Mouse (Mus musculus) limb, embryonic 11.5 days (tissue): ENCODE data around the gene Prune2. TPM values are rescaled to one million over a fixed set of nuclear protein-coding genes. Genes with fewer than 3 reads are reported as not detected.
A peak's percentile ranks its signal among the peaks of the same experiment; 100 is the strongest.

ENCODE experiments used
- ATAC-seq: fragments of 200-750 bp; cut with Nextera tagmentation; 2 replicates; pipeline ENCODE4 v1.8.0; 2017; ENCODE audit warnings: low read depth; ENCODE audit not compliant: insufficient number of reproducible peaks, low FRiP score, low TSS enrichment
- DNase-seq: peaks from one replicate; pipeline ENCODE4 v3.0.0-alpha.2; 2015; ENCODE audit warnings: low spot score
- H3K27ac ChIP-seq: fragments of 300-500 bp; sonication (generic); replicated peaks from 2 replicates; pipeline ENCODE4 v1.5.1; 2014; ENCODE audit warnings: low read depth, mild to moderate bottlenecking, low read length
- H3K27me3 ChIP-seq: fragments of 300-500 bp; sonication (generic); 2 replicates; pipeline ENCODE4 v1.6.1; 2014; ENCODE audit warnings: mild to moderate bottlenecking, low read length, mixed read lengths; ENCODE audit not compliant: control insufficient read depth, insufficient read depth
- H3K36me3 ChIP-seq: fragments of 300-500 bp; sonication (generic); 2 replicates; pipeline ENCODE4 v1.6.1; 2014; ENCODE audit warnings: mild to moderate bottlenecking, low read length, moderate library complexity, mixed read lengths; ENCODE audit not compliant: control insufficient read depth, insufficient read depth
- H3K4me1 ChIP-seq: fragments of 300-500 bp; sonication (generic); 2 replicates; pipeline ENCODE4 v1.6.1; 2014; ENCODE audit warnings: low read length, mixed read lengths; ENCODE audit not compliant: control insufficient read depth, insufficient read depth
- H3K4me2 ChIP-seq: fragments of 300-500 bp; sonication (generic); 2 replicates; pipeline ENCODE4 v1.6.1; 2014; ENCODE audit warnings: low read depth, mild to moderate bottlenecking, moderate library complexity; ENCODE audit not compliant: severe bottlenecking
- H3K4me3 ChIP-seq: fragments of 300-500 bp; sonication (generic); 2 replicates; pipeline ENCODE4 v1.5.1; 2014; ENCODE audit warnings: low read depth, low read length
- H3K9ac ChIP-seq: fragments of 300-500 bp; sonication (generic); 2 replicates; pipeline ENCODE4 v1.6.1; 2014; ENCODE audit warnings: mild to moderate bottlenecking, low read length
- H3K9me3 ChIP-seq: fragments of 300-500 bp; sonication (generic); 2 replicates; pipeline ENCODE4 v1.6.1; 2016; ENCODE audit warnings: low read length; ENCODE audit not compliant: control insufficient read depth
- WGBS: fragments of 180-500 bp; shearing (Covaris S2); extraction: QIAGEN DNeasy Blood & Tissue Kit; methylation state at CpG from one replicate; pipeline ENCODE4 v1.1.7; 2014; 5-methylcytosine and 5-hydroxymethylcytosine counted together
- polyA plus RNA-seq: library from polyadenylated mRNA; unstranded; fragments of >200 nt; fragmentation: Nextera tagmentation; extraction: Ambion mirVana; gene quantifications from 2 replicates; pipeline ENCODE4 v1.2.1, GENCODE M21; 2014

The Prune2 gene
- polyA plus RNA-seq, 1 experiment from 2014 or later = 0.55 TPM

DNA sequence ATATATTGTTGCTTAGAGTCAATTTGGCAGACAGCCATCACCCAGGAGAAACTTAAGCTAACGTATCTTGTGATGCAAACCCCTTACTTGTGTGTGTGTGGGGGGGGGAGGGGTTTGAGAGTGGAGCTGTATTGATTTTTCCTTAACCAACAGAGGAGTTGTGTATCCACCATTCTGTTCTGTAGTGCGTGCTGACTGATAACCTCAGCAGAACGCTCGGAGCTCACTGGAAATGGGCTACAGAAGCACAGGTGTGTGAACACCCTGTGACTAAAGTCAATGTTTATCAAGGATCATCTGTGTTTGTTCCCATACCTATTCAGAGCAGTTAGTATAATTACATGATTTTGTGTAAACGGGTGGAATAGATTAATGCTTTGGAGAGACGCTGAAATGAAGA, 141.3 kb downstream of the Prune2 start:
- no peak for DNase-seq
- Histone ChIP-seq H3K27ac (no peak overlapping the region), H3K4me1 (no peaks in the 10 kb centered on the region), H3K36me3 (no peaks in the 10 kb centered on the region), H3K9me3 (no peaks in the 10 kb centered on the region), H3K27me3 (no peaks in the 10 kb centered on the region), H3K9ac (no peak overlapping the region), H3K4me3 (no peak overlapping the region), H3K4me2 (no peak overlapping the region)
- WGBS = 91% methylated on average over 6 of the region's 6 CpGs
- ATAC-seq = no peak

DNA sequence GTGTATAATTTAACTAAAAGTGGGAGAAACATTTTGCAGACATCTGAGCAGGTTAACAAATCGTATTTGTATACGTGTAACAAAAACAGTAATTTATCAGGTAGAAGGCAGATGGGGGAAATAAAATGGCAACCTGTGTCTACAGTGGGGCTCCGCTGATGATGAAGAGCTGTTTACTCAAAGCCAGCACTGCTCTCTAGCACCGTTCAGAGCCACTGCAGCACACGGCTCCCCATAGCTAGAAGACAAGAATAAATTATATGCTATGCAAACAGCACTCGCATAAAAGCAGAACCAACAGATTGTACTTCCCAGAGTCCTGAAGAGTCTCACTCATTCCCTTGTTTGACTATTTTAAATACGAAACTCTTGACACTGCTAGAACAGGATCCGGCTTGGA, 152.9 kb downstream of the Prune2 start:
- Histone ChIP-seq H3K4me2 (no peak overlapping the region), H3K27ac (no peak overlapping the region), H3K9ac (no peak overlapping the region), H3K4me1 (no peaks in the 10 kb centered on the region), H3K4me3 (no peak overlapping the region), H3K36me3 (no peaks in the 10 kb centered on the region), H3K27me3 (no peaks in the 10 kb centered on the region), H3K9me3 (no peaks in the 10 kb centered on the region)
- WGBS = 82% methylated on average over 8 of the region's 8 CpGs
- DNase-seq (no peak), ATAC-seq (no peak)

DNA sequence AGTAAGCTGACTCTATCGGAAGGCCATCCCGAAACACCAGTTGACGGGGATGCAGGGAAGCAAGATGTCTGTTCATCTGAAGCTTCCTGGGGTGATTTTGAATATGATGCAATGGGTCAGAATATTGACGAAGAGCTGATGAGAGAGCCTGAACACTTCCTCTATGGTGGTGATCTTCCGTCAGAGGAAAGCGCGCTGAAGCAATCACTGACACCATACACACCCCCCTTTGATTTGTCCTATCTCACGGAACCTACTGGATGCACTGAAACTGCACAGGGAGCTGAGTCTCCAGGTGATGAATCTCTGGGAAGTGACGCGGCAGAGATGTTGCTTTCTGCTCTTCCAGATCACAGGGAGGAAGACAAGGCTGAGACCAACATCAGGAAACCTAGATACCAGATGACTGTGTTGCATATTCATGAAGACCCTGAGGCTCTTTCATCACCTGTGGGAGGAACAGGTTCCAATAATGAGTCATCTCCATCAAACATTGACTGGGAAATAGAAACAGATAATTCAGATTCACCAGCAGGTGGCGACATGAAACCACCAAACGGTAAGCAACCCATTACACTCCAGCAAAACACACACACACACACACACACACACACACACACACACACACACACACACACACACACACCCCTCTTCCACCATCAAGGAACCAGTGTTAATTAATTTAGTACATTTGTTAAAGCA, 168.3 kb downstream of the Prune2 start:
- H3K9me3 ChIP-seq = no peaks in the 10 kb centered on the region
- no peak overlapping the region for H3K9ac ChIP-seq
- H3K4me2 ChIP-seq = no peak overlapping the region
- H3K27ac ChIP-seq = no peak overlapping the region
- no peaks in the 10 kb centered on the region for H3K4me1 ChIP-seq
- H3K4me3 ChIP-seq = no peak overlapping the region
- no peaks in the 10 kb centered on the region for H3K27me3 ChIP-seq
- no peaks in the 10 kb centered on the region for H3K36me3 ChIP-seq
- DNase-seq = peak; percentile 46
- ATAC-seq = no peak
- 70% methylated on average over 12 of the region's 12 CpGs for whole genome bisulfite sequencing

- Histone ChIP-seq H3K27ac (no peak overlapping the region), H3K4me3 (no peak overlapping the region), H3K4me2 (no peak overlapping the region), H3K36me3 (no peaks in the 10 kb centered on the region), H3K4me1 (no peaks in the 10 kb centered on the region), H3K9ac (no peak overlapping the region), H3K27me3 (no peaks in the 10 kb centered on the region), H3K9me3 (no peaks in the 10 kb centered on the region)
- no peak for ATAC-seq
- no peak for DNase-seq
- 90% methylated on average over 7 of the region's 7 CpGs for WGBS
Measured at GRCm38 (mm10) chr19:17125380-17125779, 169.5 kb downstream of the Prune2 start.

DNA sequence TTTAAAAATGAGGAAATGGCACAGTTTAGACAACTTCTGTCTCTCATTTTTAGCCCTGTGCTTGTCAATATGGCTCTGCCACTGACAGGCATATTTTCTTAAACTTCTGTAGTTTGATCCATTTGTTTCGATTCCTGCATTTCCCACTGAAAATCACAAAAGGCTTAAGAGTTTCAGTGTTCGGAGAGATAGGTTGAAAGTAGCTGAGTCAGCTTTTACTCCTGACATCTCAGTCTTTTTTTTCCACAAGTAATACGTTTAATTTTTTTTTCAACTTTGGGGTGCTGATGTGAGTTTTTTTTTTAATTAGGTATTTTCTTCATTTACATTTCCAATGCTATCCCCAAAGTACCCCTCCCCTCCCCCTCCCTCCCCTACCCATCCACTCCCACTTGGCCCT, 174.6 kb downstream of the Prune2 start:
- no peak overlapping the region for H3K4me2 ChIP-seq
- no peaks in the 10 kb centered on the region for H3K4me1 ChIP-seq
- H3K9ac ChIP-seq = no peak overlapping the region
- no peaks in the 10 kb centered on the region for H3K27me3 ChIP-seq
- ATAC-seq = no peak
- H3K9me3 ChIP-seq = no peaks in the 10 kb centered on the region
- no peak overlapping the region for H3K4me3 ChIP-seq
- no peaks in the 10 kb centered on the region for H3K36me3 ChIP-seq
- no peak for DNase-seq
- no peak overlapping the region for H3K27ac ChIP-seq
- 91% methylated on average over 3 of the region's 3 CpGs for WGBS

GRCm38 (mm10) chr19:17136677-17137460, 181.0 kb downstream of the Prune2 start:
- no peak overlapping the region for H3K27ac ChIP-seq
- no peaks in the 10 kb centered on the region for H3K27me3 ChIP-seq
- H3K4me2 ChIP-seq = peak overlapping the region; percentile 60
- peak; percentile 45 for DNase-seq
- H3K4me1 ChIP-seq = no peaks in the 10 kb centered on the region
- no peak for ATAC-seq
- peak overlapping the region; percentile 28 for H3K4me3 ChIP-seq
- WGBS = 10% methylated on average over 21 of the region's 21 CpGs
- H3K9ac ChIP-seq = 0 out of 2 replicates have a peak overlapping the region, but pooled peaks have one; percentile 40
- H3K9me3 ChIP-seq = no peaks in the 10 kb centered on the region
- H3K36me3 ChIP-seq = no peaks in the 10 kb centered on the region

DNA sequence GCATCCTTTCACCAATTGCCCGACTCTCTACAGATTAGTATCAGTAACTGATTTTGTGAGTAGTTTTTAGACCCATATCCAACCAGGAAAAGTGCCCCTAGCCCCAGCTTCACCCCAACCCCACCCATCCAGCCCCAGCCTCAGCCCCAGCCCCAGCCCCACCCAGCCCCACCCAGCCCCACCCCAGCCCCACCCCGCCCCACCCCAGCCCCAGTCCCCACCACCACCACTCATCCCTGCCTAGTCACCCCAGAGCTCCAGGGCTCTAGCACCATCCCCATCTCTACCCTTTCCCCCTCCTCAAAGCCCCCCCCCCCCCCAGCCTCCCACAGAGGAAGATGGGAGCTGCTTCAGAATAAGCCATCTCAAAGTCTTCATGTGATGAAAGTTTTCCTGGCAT, 181.7 kb downstream of the Prune2 start:
- Histone ChIP-seq H3K4me2 (no peak overlapping the region), H3K27me3 (no peaks in the 10 kb centered on the region), H3K4me3 (no peak overlapping the region), H3K9ac (no peak overlapping the region), H3K9me3 (no peaks in the 10 kb centered on the region), H3K27ac (no peak overlapping the region), H3K4me1 (no peaks in the 10 kb centered on the region), H3K36me3 (no peaks in the 10 kb centered on the region)
- DNase-seq (no peak), ATAC-seq (no peak)
- WGBS = 24% methylated on average over 2 of the region's 2 CpGs

GRCm38 (mm10) chr19:17138144-17138915, 182.4 kb downstream of the Prune2 start:
- DNase-seq = no peak

More at GRCm38 (mm10) chr19:17138144-17138915, 182.4 kb downstream of the Prune2 start:
- H3K4me3 ChIP-seq = no peak overlapping the region
- H3K36me3 ChIP-seq = no peaks in the 10 kb centered on the region
- no peaks in the 10 kb centered on the region for H3K4me1 ChIP-seq
- H3K27me3 ChIP-seq = no peaks in the 10 kb centered on the region
- H3K4me2 ChIP-seq = no peak overlapping the region
- ATAC-seq = no peak
- H3K9me3 ChIP-seq = no peaks in the 10 kb centered on the region
- H3K27ac ChIP-seq = no peak overlapping the region
- no peak overlapping the region for H3K9ac ChIP-seq
- WGBS = 20% methylated on average over 10 of the region's 10 CpGs
